Mouse (Mus musculus) erythroblast, embryonic 14.5 days (primary cell): ENCODE measurements around the gene Insyn1.

Source experiments
- GATA1 ChIP-seq: IDR thresholded peaks from 2 replicates; pipeline ENCODE4 v1.6.1; 2012; ENCODE audit warnings: low read length, inconsistent platforms, mixed read lengths
- TAL1 ChIP-seq: IDR thresholded peaks from 3 replicates; pipeline ENCODE4 v1.6.1; 2012; ENCODE audit warnings: low read length, inconsistent platforms, mixed read lengths

DNA sequence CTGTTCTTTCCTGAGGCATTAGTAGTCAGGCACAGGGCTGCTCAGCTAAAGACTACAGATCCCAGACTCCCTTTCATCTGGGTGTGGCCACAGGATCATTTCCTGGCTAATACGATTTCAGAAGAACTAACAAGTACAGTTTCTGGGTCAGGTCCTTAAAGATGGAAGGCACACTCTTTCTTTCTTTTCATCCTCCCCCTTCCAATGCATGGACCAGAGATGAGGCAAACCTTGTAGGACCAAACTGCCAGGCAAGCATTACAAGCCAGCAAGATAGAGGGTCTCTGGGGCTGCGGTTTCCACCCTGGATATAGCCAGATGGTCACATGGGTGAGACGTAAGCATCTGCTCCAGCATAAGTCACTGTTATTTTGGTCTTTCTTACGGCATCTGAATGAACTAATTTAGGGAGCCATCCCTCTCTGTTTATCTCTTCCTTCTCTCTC, 56.5 kb downstream of the Insyn1 start:
- TF ChIP-seq GATA1 (no peak), TAL1 (no peak)
